Mouse (Mus musculus) embryonic facial prominence, embryonic 10.5 days (tissue): Measurements from ENCODE around the gene Ptpn4. TPM values are rescaled to one million over a fixed set of nuclear protein-coding genes. Genes with fewer than 3 reads are reported as not detected.

Source experiments
- DNase-seq: peaks from one replicate; pipeline ENCODE4 v3.0.0-alpha.2; 2017; ENCODE audit warnings: low spot score
- H3K27ac ChIP-seq: fragments of 300-500 bp; sonication (generic); replicated peaks from 2 replicates; pipeline ENCODE4 v1.5.1; 2016; ENCODE audit warnings: mild to moderate bottlenecking
- H3K27me3 ChIP-seq: fragments of 300-500 bp; sonication (generic); replicated peaks from 2 replicates; pipeline ENCODE4 v1.6.1; 2016; ENCODE audit warnings: low read depth, mild to moderate bottlenecking; ENCODE audit not compliant: poor library complexity, severe bottlenecking
- H3K36me3 ChIP-seq: fragments of 300-500 bp; sonication (generic); replicated peaks from 2 replicates; pipeline ENCODE4 v1.6.1; 2016; ENCODE audit warnings: mild to moderate bottlenecking, moderate library complexity
- H3K4me1 ChIP-seq: fragments of 300-500 bp; sonication (generic); 2 replicates; pipeline ENCODE4 v1.6.1; 2016
- H3K4me3 ChIP-seq: fragments of 300-500 bp; sonication (generic); 2 replicates; pipeline ENCODE4 v1.5.1; 2016; ENCODE audit warnings: mild to moderate bottlenecking, moderate library complexity
- H3K9me3 ChIP-seq: fragments of 300-500 bp; sonication (generic); 2 replicates; pipeline ENCODE4 v1.6.1; 2016; ENCODE audit warnings: mild to moderate bottlenecking
- WGBS: fragments of 180-500 bp; shearing (Covaris S2); methylation state at CpG from one replicate; pipeline ENCODE4 v1.1.7; 2016; 5-methylcytosine and 5-hydroxymethylcytosine counted together
- polyA plus RNA-seq: library from polyadenylated mRNA; unstranded; fragments of >200 nt; fragmentation: Nextera tagmentation; extraction: Ambion mirVana; gene quantifications from 2 replicates; pipeline ENCODE4 v1.2.1, GENCODE M21; 2016

The Ptpn4 gene
- polyA plus RNA-seq, 1 experiment from 2014 or later: 5.4 TPM

- WGBS: 80% methylated on average over 1 of the region's 1 CpGs
- no peaks in the 10 kb centered on the region for H3K27me3 ChIP-seq
- DNase-seq: no peak
- H3K4me1 ChIP-seq: peaks cover 11% of the 10 kb centered on the region; the same call in 1 of the 2 replicates
- no peaks in the 10 kb centered on the region for H3K9me3 ChIP-seq
- no peak overlapping the region for H3K27ac ChIP-seq
- H3K36me3 ChIP-seq: peaks cover 12% of the 10 kb centered on the region; the same call in 1 of the 2 replicates
- H3K4me3 ChIP-seq: no peak overlapping the region
Measured at GRCm38 (mm10) chr1:119794342-119794741, 43.1 kb downstream of the Ptpn4 start.

- H3K9me3 ChIP-seq: no peaks in the 10 kb centered on the region
- 84% methylated on average over 1 of the region's 1 CpGs for WGBS
- no peak overlapping the region for H3K4me3 ChIP-seq
- no peaks in the 10 kb centered on the region for H3K27me3 ChIP-seq
- peaks cover 4% of the 10 kb centered on the region; the same call in 1 of the 2 replicates for H3K4me1 ChIP-seq
- no peak overlapping the region for H3K27ac ChIP-seq
- no peak for DNase-seq
- H3K36me3 ChIP-seq: peaks cover 12% of the 10 kb centered on the region; the same call in 1 of the 2 replicates
Measured at GRCm38 (mm10) chr1:119790616-119791015, 46.8 kb downstream of the Ptpn4 start.

- no peaks in the 10 kb centered on the region for H3K9me3 ChIP-seq
- H3K27ac ChIP-seq: no peak overlapping the region
- peaks cover 6% of the 10 kb centered on the region for H3K36me3 ChIP-seq
- DNase-seq: no peak
- H3K4me3 ChIP-seq: no peak overlapping the region
- no peaks in the 10 kb centered on the region for H3K4me1 ChIP-seq
- 78% methylated on average over 2 of the region's 2 CpGs for whole genome bisulfite sequencing
- H3K27me3 ChIP-seq: no peaks in the 10 kb centered on the region
Measured at GRCm38 (mm10) chr1:119775915-119776314, 61.5 kb downstream of the Ptpn4 start.

- no peak for DNase-seq
- Histone ChIP-seq H3K4me1 (no peaks in the 10 kb centered on the region), H3K36me3 (peaks cover 38% of the 10 kb centered on the region), H3K27me3 (no peaks in the 10 kb centered on the region), H3K9me3 (peaks cover 11% of the 10 kb centered on the region), H3K4me3 (no peak overlapping the region), H3K27ac (no peak overlapping the region)
Measured at GRCm38 (mm10) chr1:119735692-119736091, 101.7 kb downstream of the Ptpn4 start.

- no peak for DNase-seq
- Histone ChIP-seq H3K27ac (no peak overlapping the region), H3K4me1 (no peaks in the 10 kb centered on the region), H3K36me3 (peaks cover 31% of the 10 kb centered on the region), H3K4me3 (no peak overlapping the region), H3K9me3 (peaks cover 3% of the 10 kb centered on the region), H3K27me3 (no peaks in the 10 kb centered on the region)
- 91% methylated on average over 1 of the region's 1 CpGs for WGBS
Measured at GRCm38 (mm10) chr1:119734801-119735200, 102.6 kb downstream of the Ptpn4 start.

- 92% methylated on average over 2 of the region's 2 CpGs for WGBS
- DNase-seq: no peak
Measured at GRCm38 (mm10) chr1:119731166-119731565, 106.2 kb downstream of the Ptpn4 start.

GRCm38 (mm10) chr1:119713017-119713416 lies 124.4 kb downstream of the Ptpn4 start:
- WGBS: 92% methylated on average over 2 of the region's 2 CpGs

More at GRCm38 (mm10) chr1:119731166-119731565, 106.2 kb downstream of the Ptpn4 start:
- no peaks in the 10 kb centered on the region for H3K4me1 ChIP-seq
- H3K27me3 ChIP-seq: no peaks in the 10 kb centered on the region
- no peak overlapping the region for H3K4me3 ChIP-seq
- H3K27ac ChIP-seq: no peak overlapping the region
- H3K9me3 ChIP-seq: no peaks in the 10 kb centered on the region
- H3K36me3 ChIP-seq: peaks cover 10% of the 10 kb centered on the region; the same call in 1 of the 2 replicates

GRCm38 (mm10) chr1:119706471-119707217 lies 130.8 kb downstream of the Ptpn4 start:
- Histone ChIP-seq H3K27me3 (no peaks in the 10 kb centered on the region), H3K27ac (no peak overlapping the region), H3K4me1 (no peaks in the 10 kb centered on the region), H3K9me3 (no peaks in the 10 kb centered on the region), H3K4me3 (no peak overlapping the region), H3K36me3 (peaks cover 39% of the 10 kb centered on the region)
- DNase-seq: no peak
- 95% methylated on average over 4 of the region's 4 CpGs for WGBS

More at GRCm38 (mm10) chr1:119713017-119713416, 124.4 kb downstream of the Ptpn4 start:
- H3K27ac ChIP-seq: no peak overlapping the region
- H3K9me3 ChIP-seq: no peaks in the 10 kb centered on the region
- no peaks in the 10 kb centered on the region for H3K27me3 ChIP-seq
- no peak overlapping the region for H3K4me3 ChIP-seq
- H3K4me1 ChIP-seq: no peaks in the 10 kb centered on the region
- DNase-seq: no peak
- peaks cover 10% of the 10 kb centered on the region for H3K36me3 ChIP-seq

- WGBS: 91% methylated on average over 1 of the region's 1 CpGs
- Histone ChIP-seq H3K36me3 (peaks cover 42% of the 10 kb centered on the region), H3K27me3 (no peaks in the 10 kb centered on the region), H3K4me1 (no peaks in the 10 kb centered on the region), H3K27ac (no peak overlapping the region), H3K4me3 (no peak overlapping the region), H3K9me3 (no peaks in the 10 kb centered on the region)
- DNase-seq: no peak
Measured at GRCm38 (mm10) chr1:119696860-119697259, 140.6 kb downstream of the Ptpn4 start.

GRCm38 (mm10) chr1:119685773-119686558 lies 151.4 kb downstream of the Ptpn4 start:
- DNase-seq: no peak
- WGBS: 91% methylated on average over 3 of the region's 3 CpGs
- Histone ChIP-seq H3K4me3 (no peak overlapping the region), H3K27me3 (no peaks in the 10 kb centered on the region), H3K4me1 (no peaks in the 10 kb centered on the region), H3K27ac (no peak overlapping the region), H3K36me3 (peaks cover 48% of the 10 kb centered on the region), H3K9me3 (no peaks in the 10 kb centered on the region)

- H3K4me1 ChIP-seq: no peaks in the 10 kb centered on the region
- peaks cover 49% of the 10 kb centered on the region for H3K36me3 ChIP-seq
- WGBS: 86% methylated on average over 2 of the region's 2 CpGs
- H3K9me3 ChIP-seq: no peaks in the 10 kb centered on the region
- no peaks in the 10 kb centered on the region for H3K27me3 ChIP-seq
- no peak for DNase-seq
- no peak overlapping the region for H3K27ac ChIP-seq
- no peak overlapping the region for H3K4me3 ChIP-seq
Measured at GRCm38 (mm10) chr1:119681663-119682213, 155.7 kb downstream of the Ptpn4 start.

GRCm38 (mm10) chr1:119674984-119675383 lies 162.4 kb downstream of the Ptpn4 start:
- 68% methylated on average over 1 of the region's 1 CpGs for WGBS
- Histone ChIP-seq H3K36me3 (peaks cover 34% of the 10 kb centered on the region), H3K27me3 (no peaks in the 10 kb centered on the region), H3K4me3 (no peak overlapping the region), H3K27ac (no peak overlapping the region), H3K4me1 (no peaks in the 10 kb centered on the region), H3K9me3 (no peaks in the 10 kb centered on the region)
- peak; percentile 12 for DNase-seq
